Mouse (Mus musculus): ENCODE measurements around the gene Fam205a3.
"Not testable (repeated sequence)": the region's sequence is repeated elsewhere in the genome, so short reads cannot be mapped to it uniquely, and the experiment has no call there.

The Fam205a3 gene

GRCm38 (mm10) chr4:42318034-42318433 lies at the start of gene Fam205a3:
Gene Fam205a3 (plus strand): TSS chr4:42318334.
- DNase-seq (ENCODE audit: low spot score), result not testable (repeated sequence)

GRCm38 (mm10) chr4:42293967-42294366 lies 24.2 kb upstream of the Fam205a3 start, which contains the start of gene Gm21953:
Gene Gm21953 (plus strand): TSS chr4:42294267.
- DNase-seq (ENCODE audit: low spot score), result not testable (repeated sequence)

Measured in left cerebral cortex, adult 11 months (tissue).